In the genomic region with DNA sequence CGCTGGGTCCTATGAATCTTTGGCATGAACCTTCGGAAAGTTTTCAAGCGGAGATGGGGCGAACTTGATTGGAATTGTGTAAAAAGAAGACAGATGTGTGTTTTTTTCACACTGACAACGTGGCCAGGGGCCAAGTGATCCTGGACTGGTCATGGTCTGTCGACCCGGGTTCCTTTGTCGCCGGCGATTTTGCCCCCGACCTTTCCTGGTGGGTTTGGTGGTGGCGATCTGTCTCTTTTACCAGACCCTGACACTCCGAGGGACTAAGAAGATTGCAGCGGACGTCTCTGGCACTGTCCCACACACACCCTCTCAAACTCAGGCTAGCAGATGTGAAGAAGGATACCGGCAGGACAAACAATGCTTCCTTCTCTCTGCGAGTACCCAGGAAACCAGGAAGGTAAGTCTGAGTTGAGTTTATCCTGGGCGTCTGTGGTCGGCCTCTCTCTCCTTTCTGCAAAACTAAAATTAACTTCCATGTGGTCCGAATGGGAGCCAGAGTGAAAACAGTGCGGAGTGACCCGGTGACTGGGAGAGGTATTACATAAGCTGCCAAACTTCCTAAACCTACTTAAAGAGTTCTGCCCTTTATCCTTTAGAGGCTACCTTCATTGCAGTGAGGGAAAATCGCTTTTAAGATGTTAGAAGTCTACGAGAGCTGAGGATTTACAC, we compare ENCODE assay signal across 8 mouse cellular contexts. TPM values are rescaled to one million over a fixed set of nuclear protein-coding genes. Genes with fewer than 3 reads are reported as not detected.
A peak's percentile ranks its signal among the peaks of the same experiment; 100 is the strongest.
DNase-seq lines count a peak whose midpoint lies in the region; ATAC-seq and TF ChIP-seq lines count a peak whose summit lies in the region.

No protein-coding gene starts in this region.

- peak overlapping the region; percentile 60 for H3K27ac ChIP-seq in embryonic facial prominence, embryonic 11.5 days (replicated peaks; ENCODE audit: low read depth, low read length)
- H3K27ac ChIP-seq in heart, embryonic 13.5 days (replicated peaks): peak overlapping the region; percentile 56; the same call in 1 of the 2 replicates
- H3K27ac ChIP-seq in kidney, postnatal 0 days: peak overlapping the region; percentile 68
- H3K27ac ChIP-seq in midbrain, embryonic 11.5 days (ENCODE audit: low read depth, low read length): no peak overlapping the region

- no peaks in the 10 kb centered on the region for H3K9me3 ChIP-seq in embryonic facial prominence, embryonic 11.5 days (replicated peaks; ENCODE audit: control insufficient read depth, low read length)
- H3K9me3 ChIP-seq in heart, embryonic 13.5 days: no peaks in the 10 kb centered on the region
- H3K9me3 ChIP-seq in kidney, postnatal 0 days (replicated peaks; ENCODE audit: low read length): no peaks in the 10 kb centered on the region
- no peaks in the 10 kb centered on the region for H3K9me3 ChIP-seq in midbrain, embryonic 11.5 days (ENCODE audit: control insufficient read depth, low read length)

- 3% methylated on average over 24 of the region's 24 CpGs for WGBS in embryonic facial prominence, embryonic 11.5 days
- WGBS in heart, embryonic 13.5 days: 8% methylated on average over 24 of the region's 24 CpGs
- 7% methylated on average over 24 of the region's 24 CpGs for WGBS in kidney, postnatal 0 days
- WGBS in midbrain, embryonic 11.5 days: 6% methylated on average over 24 of the region's 24 CpGs

- peak; percentile 51 for DNase-seq in adrenal gland, adult 8-10 months
- DNase-seq in embryonic facial prominence, embryonic 11.5 days (ENCODE audit: low spot score): peak; percentile 47
- peak; percentile 56 for DNase-seq in kidney, postnatal 0 days (ENCODE audit: low spot score)
- peak; percentile 94 for DNase-seq in midbrain, embryonic 11.5 days (ENCODE audit: low spot score, missing footprints)
- no peak for DNase-seq in urinary bladder, postnatal 10 days (ENCODE audit: low spot score)
- no peak for DNase-seq in right cerebral cortex, postnatal 10 days (ENCODE audit: low spot score in 2 of 2)
- no peak for DNase-seq in thymus, postnatal 4 days

- TF ChIP-seq CTCF in kidney, postnatal 0 days (IDR thresholded peaks at IDR 0.05; ENCODE audit: low read depth): no peak

- ATAC-seq in embryonic facial prominence, embryonic 11.5 days (replicated peaks; ENCODE audit: insufficient number of reproducible peaks, low FRiP score, low TSS enrichment, low read depth): no peak
- ATAC-seq in heart, embryonic 13.5 days (ENCODE audit: extremely low read depth, insufficient number of reproducible peaks, low FRiP score, low TSS enrichment): no peak
- ATAC-seq in kidney, postnatal 0 days (replicated peaks; ENCODE audit: low FRiP score, low read depth): 0 out of 2 replicates have a peak, but pooled peaks have one; percentile 19
- peak; percentile 27; the same call in 1 of the 2 replicates for ATAC-seq in midbrain, embryonic 11.5 days (ENCODE audit: low FRiP score)

- peak overlapping the region; percentile 42 for H3K4me3 ChIP-seq in embryonic facial prominence, embryonic 11.5 days (ENCODE audit: low read depth, low read length)
- H3K4me3 ChIP-seq in heart, embryonic 13.5 days: peak overlapping the region; percentile 63
- H3K4me3 ChIP-seq in kidney, postnatal 0 days (replicated peaks; ENCODE audit: low read depth, low read length): peak overlapping the region; percentile 49
- peak overlapping the region; percentile 33 for H3K4me3 ChIP-seq in midbrain, embryonic 11.5 days (ENCODE audit: low read depth, low read length)

- H3K36me3 ChIP-seq in embryonic facial prominence, embryonic 11.5 days (replicated peaks; ENCODE audit: control insufficient read depth, insufficient read depth, low read depth, low read length): no peaks in the 10 kb centered on the region
- H3K36me3 ChIP-seq in heart, embryonic 13.5 days: no peaks in the 10 kb centered on the region
- H3K36me3 ChIP-seq in kidney, postnatal 0 days (ENCODE audit: insufficient read depth, low read length): no peaks in the 10 kb centered on the region
- H3K36me3 ChIP-seq in midbrain, embryonic 11.5 days (ENCODE audit: control insufficient read depth, insufficient read depth, low read length): no peaks in the 10 kb centered on the region

- peak overlapping the region; percentile 77 for H3K4me2 ChIP-seq in embryonic facial prominence, embryonic 11.5 days (ENCODE audit: low read depth, low read length)
- peak overlapping the region; percentile 93 for H3K4me2 ChIP-seq in heart, embryonic 13.5 days
- H3K4me2 ChIP-seq in kidney, postnatal 0 days (ENCODE audit: low read length): peak overlapping the region; percentile 87
- H3K4me2 ChIP-seq in midbrain, embryonic 11.5 days: peak overlapping the region; percentile 80

- H3K4me1 ChIP-seq in embryonic facial prominence, embryonic 11.5 days (ENCODE audit: control insufficient read depth, insufficient read depth, low read length): no peaks in the 10 kb centered on the region
- 0 out of 2 replicates have a peak, but pooled peaks cover 6% of the 10 kb centered on the region for H3K4me1 ChIP-seq in heart, embryonic 13.5 days
- no peaks in the 10 kb centered on the region for H3K4me1 ChIP-seq in kidney, postnatal 0 days (replicated peaks; ENCODE audit: insufficient read depth, low read length)
- H3K4me1 ChIP-seq in midbrain, embryonic 11.5 days (ENCODE audit: control insufficient read depth, insufficient read depth, low read length): 0 out of 2 replicates have a peak, but pooled peaks cover 5% of the 10 kb centered on the region

- no peaks in the 10 kb centered on the region for H3K27me3 ChIP-seq in embryonic facial prominence, embryonic 11.5 days (ENCODE audit: control insufficient read depth, insufficient read depth, low read length)
- 0 out of 2 replicates have a peak, but pooled peaks cover 6% of the 10 kb centered on the region for H3K27me3 ChIP-seq in heart, embryonic 13.5 days (replicated peaks)
- no peaks in the 10 kb centered on the region for H3K27me3 ChIP-seq in kidney, postnatal 0 days (ENCODE audit: insufficient read depth, low read length)
- peaks cover 14% of the 10 kb centered on the region; the same call in 1 of the 2 replicates for H3K27me3 ChIP-seq in midbrain, embryonic 11.5 days (ENCODE audit: control insufficient read depth, insufficient read depth, low read length)

- H3K9ac ChIP-seq in embryonic facial prominence, embryonic 11.5 days (replicated peaks; ENCODE audit: low read length): peak overlapping the region; percentile 82
- H3K9ac ChIP-seq in heart, embryonic 13.5 days: peak overlapping the region; percentile 81
- peak overlapping the region; percentile 40 for H3K9ac ChIP-seq in kidney, postnatal 0 days (ENCODE audit: low read depth, low read length)
- peak overlapping the region; percentile 9; the same call in 1 of the 2 replicates for H3K9ac ChIP-seq in midbrain, embryonic 11.5 days (ENCODE audit: low read length)

RNA-seq across cellular contexts. Expression of gene Cped1, which starts 1.1 kb away (rescaled TPM):
- 10 to 100 TPM; 49.0 to 62.4 (median 51.9) TPM for total RNA-seq in adrenal gland, adult 8-10 months (2022)
- 40.2 and 42.3 TPM in 2 replicates for polyA plus RNA-seq in embryonic facial prominence, embryonic 11.5 days (2014; fragmentation: Nextera tagmentation; extraction: Ambion mirVana)
- 5.8 and 6.0 TPM in 2 replicates for polyA plus RNA-seq in heart, embryonic 13.5 days (2015; fragmentation: Nextera tagmentation; extraction: Ambion mirVana)
- polyA plus RNA-seq in kidney, postnatal 0 days (2015; fragmentation: Nextera tagmentation; extraction: Ambion mirVana): 22.3 and 23.0 TPM in 2 replicates
- polyA plus RNA-seq in midbrain, embryonic 11.5 days (2014; fragmentation: Nextera tagmentation; extraction: Ambion mirVana): 9.6 and 12.9 TPM in 2 replicates

RNA-seq across cellular contexts. Expression of gene Ing3, which starts 37.4 kb away (rescaled TPM):
- 10 to 100 TPM; 19.4 to 31.3 (median 23.8) TPM for total RNA-seq in adrenal gland, adult 8-10 months (2022)
- polyA plus RNA-seq in embryonic facial prominence, embryonic 11.5 days (2014; fragmentation: Nextera tagmentation; extraction: Ambion mirVana): 51.1 and 51.7 TPM in 2 replicates
- polyA plus RNA-seq in heart, embryonic 13.5 days (2015; fragmentation: Nextera tagmentation; extraction: Ambion mirVana): 30.4 and 36.3 TPM in 2 replicates
- 60.4 and 61.8 TPM in 2 replicates for polyA plus RNA-seq in kidney, postnatal 0 days (2015; fragmentation: Nextera tagmentation; extraction: Ambion mirVana)
- 44.6 and 45.3 TPM in 2 replicates for polyA plus RNA-seq in midbrain, embryonic 11.5 days (2014; fragmentation: Nextera tagmentation; extraction: Ambion mirVana)

Comparison
In these comparisons a context has a peak if more than half of its experiments do, and no peak if none do; other contexts are left out.
1. DNase-seq: peak in adrenal gland, adult 8-10 months (single experiment), embryonic facial prominence, embryonic 11.5 days (single experiment), kidney, postnatal 0 days (single experiment) and midbrain, embryonic 11.5 days (single experiment); none in urinary bladder, postnatal 10 days (single experiment), right cerebral cortex, postnatal 10 days (0 of 2) and thymus, postnatal 4 days (single experiment).
2. ATAC-seq: peak in kidney, postnatal 0 days (single experiment) and midbrain, embryonic 11.5 days (single experiment); none in embryonic facial prominence, embryonic 11.5 days (single experiment) and heart, embryonic 13.5 days (single experiment).
3. H3K9ac ChIP-seq: peak in every context shown above with its lines; median percentile 82 in embryonic facial prominence, embryonic 11.5 days; 81 in heart, embryonic 13.5 days; 40 in kidney, postnatal 0 days; 9 in midbrain, embryonic 11.5 days.
4. Peak in every context shown above with its lines, with median percentiles within 50 percentile points of each other: H3K4me2 ChIP-seq and H3K4me3 ChIP-seq.